Mouse (Mus musculus) intestine, embryonic 16.5 days (tissue): ENCODE data around the gene Cep112. TPM values are rescaled to one million over a fixed set of nuclear protein-coding genes. Genes with fewer than 3 reads are reported as not detected.

Experiments
- ATAC-seq: fragments of 200-750 bp; cut with Nextera tagmentation; 2 replicates; pipeline ENCODE4 v1.8.0; 2017; ENCODE audit warnings: moderate TSS enrichment, moderate library complexity
- H3K27ac ChIP-seq: fragments of 300-500 bp; sonication (generic); 2 replicates; pipeline ENCODE4 v1.5.1; 2014; ENCODE audit warnings: mild to moderate bottlenecking, low read length
- H3K27me3 ChIP-seq: fragments of 300-500 bp; sonication (generic); replicated peaks from 2 replicates; pipeline ENCODE4 v1.6.1; 2014; ENCODE audit warnings: low read length, control low read depth, mixed read lengths; ENCODE audit not compliant: control insufficient read depth, insufficient read depth
- H3K36me3 ChIP-seq: fragments of 300-500 bp; sonication (generic); 2 replicates; pipeline ENCODE4 v1.6.1; 2014; ENCODE audit warnings: low read length, control low read depth; ENCODE audit not compliant: control insufficient read depth, insufficient read depth
- H3K4me1 ChIP-seq: fragments of 300-500 bp; sonication (generic); 2 replicates; pipeline ENCODE4 v1.6.1; 2014; ENCODE audit warnings: low read length, control low read depth, mixed read lengths; ENCODE audit not compliant: control insufficient read depth, insufficient read depth
- H3K4me2 ChIP-seq: fragments of 300-500 bp; sonication (generic); 2 replicates; pipeline ENCODE4 v1.6.1; 2014; ENCODE audit warnings: low read depth, low read length, control low read depth
- H3K4me3 ChIP-seq: fragments of 300-500 bp; sonication (generic); 2 replicates; pipeline ENCODE4 v1.5.1; 2014; ENCODE audit warnings: mild to moderate bottlenecking, low read length
- H3K9ac ChIP-seq: fragments of 300-500 bp; sonication (generic); 2 replicates; pipeline ENCODE4 v1.6.1; 2014; ENCODE audit warnings: low read depth, low read length
- H3K9me3 ChIP-seq: fragments of 300-500 bp; sonication (generic); 2 replicates; pipeline ENCODE4 v1.6.1; 2016; ENCODE audit warnings: low read length, control low read depth; ENCODE audit not compliant: control insufficient read depth
- WGBS: fragments of 180-500 bp; shearing (Covaris S2); extraction: QIAGEN DNeasy Blood & Tissue Kit; methylation state at CpG from one replicate; pipeline ENCODE4 v1.1.7; 2014; 5-methylcytosine and 5-hydroxymethylcytosine counted together
- polyA plus RNA-seq: library from polyadenylated mRNA; unstranded; fragments of >200 nt; fragmentation: Nextera tagmentation; extraction: Ambion mirVana; gene quantifications from 2 replicates; pipeline ENCODE4 v1.2.1, GENCODE M21; 2015

The Cep112 gene
- polyA plus RNA-seq, 1 experiment from 2014 or later, result 6.7 TPM

GRCm38 (mm10) chr11:108842765-108843164, 417.8 kb downstream of the Cep112 start:
- Histone ChIP-seq H3K27ac (no peak overlapping the region), H3K27me3 (no peaks in the 10 kb centered on the region), H3K36me3 (no peaks in the 10 kb centered on the region), H3K9ac (no peak overlapping the region), H3K9me3 (no peaks in the 10 kb centered on the region), H3K4me3 (no peak overlapping the region), H3K4me2 (no peak overlapping the region), H3K4me1 (no peaks in the 10 kb centered on the region)
- WGBS, result 46% methylated on average over 2 of the region's 2 CpGs
- ATAC-seq, result no peak

GRCm38 (mm10) chr11:108845971-108846370, 421.0 kb downstream of the Cep112 start:
- no peak overlapping the region for H3K27ac ChIP-seq
- no peaks in the 10 kb centered on the region for H3K9me3 ChIP-seq
- H3K4me3 ChIP-seq, result no peak overlapping the region
- no peaks in the 10 kb centered on the region for H3K27me3 ChIP-seq
- no peak overlapping the region for H3K4me2 ChIP-seq
- no peak overlapping the region for H3K9ac ChIP-seq
- no peaks in the 10 kb centered on the region for H3K36me3 ChIP-seq
- no peak for ATAC-seq
- 54% methylated on average over 2 of the region's 2 CpGs for WGBS
- no peaks in the 10 kb centered on the region for H3K4me1 ChIP-seq

GRCm38 (mm10) chr11:108846479-108846878, 421.5 kb downstream of the Cep112 start:
- Histone ChIP-seq H3K4me1 (no peaks in the 10 kb centered on the region), H3K9me3 (no peaks in the 10 kb centered on the region), H3K9ac (no peak overlapping the region), H3K4me2 (no peak overlapping the region), H3K4me3 (no peak overlapping the region), H3K27ac (no peak overlapping the region), H3K36me3 (no peaks in the 10 kb centered on the region), H3K27me3 (no peaks in the 10 kb centered on the region)
- 93% methylated on average over 3 of the region's 3 CpGs for WGBS
- no peak for ATAC-seq

GRCm38 (mm10) chr11:108851771-108852170, 426.8 kb downstream of the Cep112 start:
- Histone ChIP-seq H3K27me3 (no peaks in the 10 kb centered on the region), H3K9me3 (no peaks in the 10 kb centered on the region), H3K36me3 (no peaks in the 10 kb centered on the region), H3K4me3 (no peak overlapping the region), H3K4me2 (no peak overlapping the region), H3K27ac (no peak overlapping the region), H3K9ac (no peak overlapping the region), H3K4me1 (no peaks in the 10 kb centered on the region)
- ATAC-seq, result no peak
- WGBS, result 94% methylated on average over 1 of the region's 1 CpGs

- Histone ChIP-seq H3K27ac (no peak overlapping the region), H3K9ac (no peak overlapping the region), H3K27me3 (no peaks in the 10 kb centered on the region), H3K36me3 (no peaks in the 10 kb centered on the region), H3K4me3 (no peak overlapping the region), H3K4me2 (no peak overlapping the region), H3K4me1 (no peaks in the 10 kb centered on the region), H3K9me3 (no peaks in the 10 kb centered on the region)
- no peak for ATAC-seq
- WGBS, result 31% methylated on average over 6 of the region's 6 CpGs
Observed at GRCm38 (mm10) chr11:108857254-108857653, 432.3 kb downstream of the Cep112 start.

- H3K4me1 ChIP-seq, result no peaks in the 10 kb centered on the region
- no peak for ATAC-seq
- no peak overlapping the region for H3K27ac ChIP-seq
Observed at GRCm38 (mm10) chr11:108857678-108858338, 432.8 kb downstream of the Cep112 start.

GRCm38 (mm10) chr11:108858339-108858804, 433.4 kb downstream of the Cep112 start:
- no peak for ATAC-seq
- no peaks in the 10 kb centered on the region for H3K36me3 ChIP-seq

More at GRCm38 (mm10) chr11:108857678-108858338, 432.8 kb downstream of the Cep112 start:
- Histone ChIP-seq H3K4me2 (no peak overlapping the region), H3K9ac (no peak overlapping the region), H3K9me3 (no peaks in the 10 kb centered on the region), H3K27me3 (no peaks in the 10 kb centered on the region), H3K4me3 (no peak overlapping the region), H3K36me3 (no peaks in the 10 kb centered on the region)
- 38% methylated on average over 7 of the region's 7 CpGs for WGBS

GRCm38 (mm10) chr11:108858846-108859245, 433.9 kb downstream of the Cep112 start:
- no peaks in the 10 kb centered on the region for H3K36me3 ChIP-seq
- H3K9me3 ChIP-seq, result no peaks in the 10 kb centered on the region
- no peaks in the 10 kb centered on the region for H3K27me3 ChIP-seq
- no peak overlapping the region for H3K27ac ChIP-seq
- ATAC-seq, result no peak
- H3K4me1 ChIP-seq, result no peaks in the 10 kb centered on the region
- H3K9ac ChIP-seq, result no peak overlapping the region
- no peak overlapping the region for H3K4me3 ChIP-seq
- WGBS, result 82% methylated on average over 6 of the region's 6 CpGs
- no peak overlapping the region for H3K4me2 ChIP-seq

More at GRCm38 (mm10) chr11:108858339-108858804, 433.4 kb downstream of the Cep112 start:
- Histone ChIP-seq H3K9ac (no peak overlapping the region), H3K9me3 (no peaks in the 10 kb centered on the region), H3K4me3 (no peak overlapping the region), H3K4me2 (no peak overlapping the region), H3K4me1 (no peaks in the 10 kb centered on the region), H3K27me3 (no peaks in the 10 kb centered on the region), H3K27ac (no peak overlapping the region)
- WGBS, result 72% methylated on average over 3 of the region's 3 CpGs

GRCm38 (mm10) chr11:108862360-108862759, 437.4 kb downstream of the Cep112 start:
- 74% methylated on average over 6 of the region's 6 CpGs for WGBS
- ATAC-seq, result no peak
- no peak overlapping the region for H3K27ac ChIP-seq

GRCm38 (mm10) chr11:108865746-108866145, 440.8 kb downstream of the Cep112 start:
- H3K4me2 ChIP-seq, result no peak overlapping the region
- H3K27ac ChIP-seq, result no peak overlapping the region
- no peak overlapping the region for H3K9ac ChIP-seq
- H3K9me3 ChIP-seq, result no peaks in the 10 kb centered on the region
- ATAC-seq, result no peak
- no peaks in the 10 kb centered on the region for H3K36me3 ChIP-seq
- WGBS, result 50% methylated on average over 8 of the region's 8 CpGs
- no peaks in the 10 kb centered on the region for H3K4me1 ChIP-seq
- H3K27me3 ChIP-seq, result no peaks in the 10 kb centered on the region
- H3K4me3 ChIP-seq, result no peak overlapping the region

More at GRCm38 (mm10) chr11:108862360-108862759, 437.4 kb downstream of the Cep112 start:
- no peaks in the 10 kb centered on the region for H3K27me3 ChIP-seq
- H3K9me3 ChIP-seq, result no peaks in the 10 kb centered on the region
- no peak overlapping the region for H3K4me2 ChIP-seq
- no peaks in the 10 kb centered on the region for H3K4me1 ChIP-seq
- H3K9ac ChIP-seq, result no peak overlapping the region
- no peak overlapping the region for H3K4me3 ChIP-seq
- H3K36me3 ChIP-seq, result no peaks in the 10 kb centered on the region
